Mouse (Mus musculus): Measurements from ENCODE around the gene Palm.

The Palm gene

DNA sequence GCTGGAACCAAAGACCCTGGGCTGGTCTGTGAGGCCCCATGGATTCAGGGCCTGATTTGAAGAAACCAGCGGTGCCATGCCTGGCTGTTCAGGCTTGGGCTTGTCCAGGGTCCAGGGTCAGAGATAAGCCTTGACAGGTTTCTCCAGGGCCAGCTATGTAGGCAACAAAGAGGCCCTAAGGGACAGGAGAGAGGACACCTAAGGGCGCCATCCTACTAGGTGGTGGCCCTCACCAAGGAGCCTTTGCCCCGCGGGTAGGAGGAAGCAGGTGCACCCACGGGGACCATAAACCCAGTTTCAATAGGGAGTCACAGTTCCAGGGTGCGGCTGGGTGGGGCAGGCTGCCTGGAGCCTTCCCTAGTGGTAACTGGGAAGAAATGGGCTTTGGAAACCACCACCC lies 29.6 kb downstream of the Palm start:
- DNase-seq (ENCODE audit: low read depth, low spot score) = no peak

GRCm38 (mm10) chr10:79824413-79824812 lies 31.0 kb downstream of the Palm start:
- DNase-seq (ENCODE audit: low read depth, low spot score) = no peak

- DNase-seq (ENCODE audit: low read depth, low spot score) = no peak
These were observed 38.2 kb downstream of the Palm start for GRCm38 (mm10) chr10:79831583-79831982.

DNA sequence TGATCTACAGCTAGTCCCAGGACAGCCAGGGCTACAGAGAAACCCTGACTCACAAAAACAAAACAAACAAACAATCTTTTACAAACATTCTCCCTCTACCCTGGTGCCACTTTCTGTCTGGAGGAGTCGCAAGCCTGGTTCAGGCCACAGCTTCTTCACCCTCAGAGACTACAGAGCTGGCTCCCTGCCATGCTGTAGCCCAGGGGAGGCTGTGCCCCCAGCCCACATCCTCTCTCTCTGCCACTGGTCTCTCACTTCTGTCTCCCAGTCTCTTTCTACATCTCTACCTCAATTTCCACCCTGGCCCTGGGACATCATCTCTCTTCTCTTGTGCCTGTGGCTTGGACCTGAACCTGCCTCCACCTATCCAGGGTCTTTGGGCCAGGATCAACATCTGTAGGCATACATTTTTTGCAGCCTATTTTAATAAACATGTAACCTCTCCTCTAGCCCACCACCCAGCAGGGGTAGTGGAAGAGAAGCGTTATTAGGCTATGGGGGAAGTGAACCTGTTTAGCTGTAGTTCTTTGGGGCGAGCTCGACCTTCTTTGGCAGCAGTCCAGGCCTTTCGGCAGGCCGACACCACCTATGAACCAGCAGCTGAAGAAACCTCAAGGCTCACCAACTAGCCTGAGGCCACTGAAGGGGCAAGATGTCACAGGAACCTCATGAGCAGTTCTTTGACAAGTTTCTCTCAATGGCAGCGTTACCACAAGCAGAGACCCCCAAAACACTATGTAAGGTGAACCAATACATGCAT lies 38.8 kb downstream of the Palm start:
- no peak for DNase-seq (ENCODE audit: low read depth, low spot score)

GRCm38 (mm10) chr10:79832786-79833181 lies 39.4 kb downstream of the Palm start:
- DNase-seq (ENCODE audit: low read depth, low spot score) = no peak

GRCm38 (mm10) chr10:79834769-79835398 lies 41.5 kb downstream of the Palm start:
- DNase-seq (ENCODE audit: low read depth, low spot score) = peak; percentile 84

DNA sequence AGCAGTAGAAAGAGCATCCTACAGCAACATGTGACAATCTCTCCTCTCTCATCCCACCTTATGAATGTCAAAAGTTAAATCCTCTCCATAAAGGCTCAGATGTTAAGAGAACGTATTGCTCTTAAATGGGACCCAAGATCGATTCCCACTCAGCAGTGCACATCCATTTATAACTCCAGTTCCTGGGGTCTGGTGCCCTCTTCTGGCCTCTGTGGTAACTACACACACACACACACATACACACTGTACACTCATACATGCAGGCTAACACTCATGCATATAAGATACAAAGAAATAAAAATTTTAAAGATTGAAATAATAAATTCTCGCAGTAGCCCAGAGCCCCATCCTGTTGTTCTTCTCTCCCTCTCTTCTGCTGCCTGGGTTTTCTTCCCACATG lies 43.5 kb downstream of the Palm start:
- DNase-seq (ENCODE audit: low read depth, low spot score) = no peak

- no peak for DNase-seq (ENCODE audit: low read depth, low spot score)
These were observed 44.8 kb downstream of the Palm start for GRCm38 (mm10) chr10:79838151-79838550.

DNA sequence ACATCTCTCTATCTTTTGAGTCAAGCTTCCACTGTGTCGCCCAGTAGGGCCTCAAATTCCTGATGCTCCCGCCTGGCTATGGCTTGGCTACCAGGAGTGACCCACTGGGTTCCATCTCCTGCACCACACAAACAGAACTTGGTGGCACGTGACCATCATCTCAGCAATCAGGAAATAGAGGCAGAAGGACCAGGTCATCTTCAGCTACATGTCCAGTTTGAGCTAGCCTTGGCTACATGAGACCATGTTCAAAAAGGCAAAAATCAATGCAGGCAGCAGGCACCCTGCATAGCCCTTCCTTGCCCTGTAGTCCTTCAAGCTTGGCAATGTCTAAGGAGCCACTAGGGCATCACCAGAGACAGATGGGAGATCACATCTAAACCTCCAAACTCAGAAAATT lies 46.7 kb downstream of the Palm start:
- DNase-seq (ENCODE audit: low read depth, low spot score) = no peak

- peak; percentile 81 for DNase-seq (ENCODE audit: low read depth, low spot score)
These were observed 47.5 kb downstream of the Palm start for GRCm38 (mm10) chr10:79840644-79841551.

DNA sequence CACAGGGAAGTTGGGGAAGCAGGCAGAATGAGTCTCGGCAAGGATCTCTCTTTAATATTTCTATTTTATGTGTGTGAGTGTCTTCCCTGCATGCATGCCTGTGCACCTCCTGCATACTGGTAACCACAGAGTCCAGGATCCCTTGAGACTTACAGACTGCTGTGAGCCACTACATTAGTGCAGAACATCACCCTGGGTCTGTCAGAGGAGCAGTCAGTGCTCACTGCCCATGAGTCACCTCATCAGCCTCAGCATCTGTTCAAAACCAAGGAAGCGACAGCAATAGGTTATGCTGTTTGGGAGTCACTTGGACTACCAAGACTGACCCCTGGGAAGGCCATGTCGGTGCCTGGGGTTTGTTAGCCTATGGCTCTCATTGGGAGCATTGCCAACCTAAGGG lies 49.0 kb downstream of the Palm start:
- no peak for DNase-seq (ENCODE audit: low read depth, low spot score)

- DNase-seq (ENCODE audit: low read depth, low spot score) = no peak
These were observed 50.1 kb downstream of the Palm start for GRCm38 (mm10) chr10:79843476-79843875.

GRCm38 (mm10) chr10:79846553-79846952 lies 53.2 kb downstream of the Palm start:
- no peak for DNase-seq (ENCODE audit: low read depth, low spot score)

GRCm38 (mm10) chr10:79849941-79850628 lies 56.7 kb downstream of the Palm start:
- DNase-seq (ENCODE audit: low read depth, low spot score) = no peak

GRCm38 (mm10) chr10:79851653-79852052 lies 58.3 kb downstream of the Palm start:
- DNase-seq (ENCODE audit: low read depth, low spot score) = no peak

GRCm38 (mm10) chr10:79852107-79852789 lies 58.9 kb downstream of the Palm start:
- DNase-seq (ENCODE audit: low read depth, low spot score) = no peak

- DNase-seq (ENCODE audit: low read depth, low spot score) = no peak
These were observed 59.5 kb downstream of the Palm start for GRCm38 (mm10) chr10:79852827-79853226.

- DNase-seq (ENCODE audit: low read depth, low spot score) = peak; percentile 69
These were observed 60.0 kb downstream of the Palm start for GRCm38 (mm10) chr10:79853392-79853791.

DNA sequence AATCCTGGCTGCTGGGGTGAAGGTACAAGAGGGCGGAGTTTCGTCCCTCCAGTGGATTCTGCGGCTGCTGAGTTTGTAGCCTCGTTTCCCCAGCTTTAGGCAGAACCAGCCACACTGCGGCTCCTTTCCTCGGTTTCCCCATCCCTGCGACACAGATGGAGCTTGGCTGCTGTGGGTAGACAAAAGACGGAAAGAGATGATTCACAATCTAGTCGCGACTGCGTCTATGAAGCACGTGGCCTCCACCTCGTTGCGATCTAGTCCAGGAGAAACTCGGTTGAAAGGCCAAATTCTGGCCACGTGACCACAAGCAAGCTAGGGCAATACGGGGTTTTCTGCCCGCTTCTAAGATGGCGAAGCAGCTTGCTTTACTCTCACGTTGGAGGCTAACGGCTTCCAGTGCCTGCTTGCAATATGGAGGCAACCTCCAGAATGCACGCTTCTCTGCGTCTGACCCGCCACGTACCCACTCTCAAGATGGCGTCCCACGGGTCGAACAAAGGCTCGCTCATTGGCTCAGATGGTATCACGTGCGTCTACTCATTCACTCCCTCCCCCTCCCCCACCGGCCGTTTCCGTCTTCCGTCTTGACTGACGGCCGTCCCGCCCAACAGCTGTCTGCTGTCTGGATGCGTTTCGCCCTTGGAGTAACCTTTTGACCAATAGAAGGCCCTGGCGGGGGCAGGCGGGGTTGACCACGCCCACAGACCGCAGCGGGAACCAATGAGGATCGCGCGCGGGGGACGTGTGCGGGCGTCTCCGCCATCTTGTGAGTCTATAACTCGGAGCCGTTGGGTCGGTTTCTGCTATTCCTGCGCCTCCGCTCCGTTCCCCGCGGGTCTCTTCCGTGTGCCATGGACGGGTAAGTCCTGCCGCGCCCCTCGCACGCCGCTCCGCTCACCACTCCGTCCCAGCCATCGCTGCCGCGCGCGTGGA lies 60.8 kb downstream of the Palm start, which contains the start of gene Ptbp1:
TSS of gene Ptbp1 (plus strand) at position 568 of the 936 bp plus-strand sequence.
- DNase-seq (ENCODE audit: low read depth, low spot score) = peak; percentile 100
